Comparison of ENCODE assay signal across 8 mouse cellular contexts in the genomic region with DNA sequence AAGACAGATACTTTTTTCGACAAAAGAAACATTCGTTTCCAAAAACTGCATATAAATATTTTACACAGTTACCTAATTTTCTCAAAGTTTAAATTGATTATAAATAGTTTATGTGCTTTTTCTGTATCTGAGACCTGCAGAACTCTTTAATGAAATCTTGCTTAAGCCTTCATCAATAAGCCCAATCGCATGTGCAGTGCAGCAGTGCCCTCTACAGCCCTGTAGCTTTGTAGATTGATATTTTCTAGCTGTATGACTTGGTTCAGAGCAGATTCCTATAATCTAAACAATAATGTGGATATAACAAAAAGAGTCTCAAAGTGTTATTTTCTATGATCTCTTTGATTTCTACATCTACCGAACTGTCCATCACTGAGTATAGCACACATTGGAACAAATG.
A peak's percentile ranks its signal among the peaks of the same experiment; 100 is the strongest.
DNase-seq lines count a peak whose midpoint lies in the region; TF ChIP-seq lines count a peak whose summit lies in the region.

No protein-coding gene starts in this region.

- no peak for TF ChIP-seq CTCF in gastrocnemius, adult 2 months (IDR thresholded peaks at IDR 0.05)
- peak; percentile 77 for TF ChIP-seq CTCF in left cerebral cortex, adult 2 months (IDR thresholded peaks at IDR 0.05)

- no peak overlapping the region for H3K4me3 ChIP-seq in gastrocnemius, adult 2 months
- no peak overlapping the region for H3K4me3 ChIP-seq in left cerebral cortex, adult 2 months

- H3K27ac ChIP-seq in gastrocnemius, adult 2 months, result no peak overlapping the region
- H3K27ac ChIP-seq in left cerebral cortex, adult 2 months, result no peak overlapping the region

- intact Hi-C loops in gastrocnemius, postnatal 14 days (cut with DNase I; ENCODE audit: low total_unique reads), result no loop called here
- intact Hi-C loops in gastrocnemius, adult 2 months (cut with DNase I), result no loop called here
- intact Hi-C loops in left cerebral cortex, adult 2 months (cut with DNase I), result loop anchor here (10.0 kb wide), 1 partner anchor 580 kb away; no protein-coding TSS in a partner anchor

- peak; percentile 4 for DNase-seq in gastrocnemius, postnatal 14 days
- no peak for DNase-seq in gastrocnemius, adult 2 months
- peak; percentile 37 for DNase-seq in adrenal gland, postnatal 14 days
- peak; percentile 34 to 39 for DNase-seq in frontal cortex, postnatal 14 days (ENCODE audit: low spot score in 2 of 2)
- DNase-seq in left cerebral cortex, adult 2 months (ENCODE audit: extremely low spot score in 1 of 2, low spot score in 2 of 2), result peak; percentile 47 to 48
- DNase-seq in telencephalon, adult 2 months (ENCODE audit: low read depth, low spot score), result peak; percentile 69
- DNase-seq in lung, postnatal 36 days, result no peak
- DNase-seq in lung, postnatal 10 days, result no peak

Comparison
In these comparisons a context has a peak if more than half of its experiments do, and no peak if none do; other contexts are left out.
1. DNase-seq: peak in gastrocnemius, postnatal 14 days (single experiment), adrenal gland, postnatal 14 days (single experiment), frontal cortex, postnatal 14 days (2 of 2), left cerebral cortex, adult 2 months (2 of 2) and telencephalon, adult 2 months (single experiment); none in gastrocnemius, adult 2 months (single experiment), lung, postnatal 36 days (single experiment) and lung, postnatal 10 days (single experiment).